8 mouse cellular contexts compared by ENCODE assay signal in the genomic region with DNA sequence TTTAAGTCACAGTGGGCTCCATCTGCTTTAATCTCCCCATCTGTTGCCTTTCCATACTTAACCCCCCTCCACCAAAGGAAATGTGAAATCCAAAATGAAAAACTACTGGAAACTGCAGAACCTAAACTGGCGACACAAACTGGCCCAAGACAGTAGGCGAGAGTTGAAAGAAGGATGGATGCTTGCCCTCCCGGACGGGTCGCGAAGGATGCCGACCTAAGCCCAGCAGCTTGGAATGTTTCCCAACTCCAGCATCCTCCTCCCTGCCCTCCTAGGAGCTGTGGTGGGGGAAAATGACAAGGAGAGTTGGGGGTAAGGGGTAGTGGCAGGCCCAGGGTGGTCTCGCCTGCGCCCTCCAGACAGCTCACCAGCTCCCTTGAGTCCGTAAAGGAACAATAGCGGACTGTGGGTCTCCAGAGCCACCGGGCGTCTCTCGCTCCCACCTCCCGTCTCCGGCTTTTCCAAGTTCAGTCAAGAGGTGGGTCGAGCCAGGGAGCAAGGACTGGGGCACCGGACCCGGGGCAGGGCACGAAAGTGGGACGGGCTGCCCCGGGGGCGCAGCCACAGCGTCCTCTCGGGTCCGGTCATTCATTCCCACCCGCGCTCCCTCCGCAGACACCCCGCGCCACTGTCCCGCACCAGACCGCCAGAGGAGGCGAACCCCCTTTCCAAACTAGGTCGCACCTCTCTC. TPM values are rescaled to one million over a fixed set of nuclear protein-coding genes. Genes with fewer than 3 reads are reported as not detected.
DNase-seq lines count a peak whose midpoint lies in the region; ATAC-seq and TF ChIP-seq lines count a peak whose summit lies in the region.

No protein-coding gene starts in this region.

- H3K27ac ChIP-seq in forebrain, embryonic 13.5 days, result peak overlapping the region; percentile 59
- H3K27ac ChIP-seq in intestine, embryonic 15.5 days, result peak overlapping the region; percentile 67
- peak overlapping the region; percentile 93 for H3K27ac ChIP-seq in lung, postnatal 0 days (ENCODE audit: low read length)
- peak overlapping the region; percentile 83 for H3K27ac ChIP-seq in stomach, embryonic 15.5 days

- H3K9me3 ChIP-seq in forebrain, embryonic 13.5 days (replicated peaks), result no peaks in the 10 kb centered on the region; the same call in 1 of the 2 replicates
- H3K9me3 ChIP-seq in intestine, embryonic 15.5 days, result no peaks in the 10 kb centered on the region
- no peaks in the 10 kb centered on the region for H3K9me3 ChIP-seq in lung, postnatal 0 days (ENCODE audit: low read length)
- H3K9me3 ChIP-seq in stomach, embryonic 15.5 days, result no peaks in the 10 kb centered on the region; the same call in 1 of the 2 replicates

- peaks cover 8% of the 10 kb centered on the region; the same call in 1 of the 2 replicates for H3K27me3 ChIP-seq in forebrain, embryonic 13.5 days
- no peaks in the 10 kb centered on the region for H3K27me3 ChIP-seq in intestine, embryonic 15.5 days (replicated peaks)
- no peaks in the 10 kb centered on the region for H3K27me3 ChIP-seq in lung, postnatal 0 days (replicated peaks; ENCODE audit: insufficient read depth, low read length)
- H3K27me3 ChIP-seq in stomach, embryonic 15.5 days (replicated peaks), result no peaks in the 10 kb centered on the region

- TF ChIP-seq CTCF in lung, postnatal 0 days (IDR thresholded peaks at IDR 0.05), result peak; percentile 3; the same call in 1 of the 2 replicates

- peak overlapping the region; percentile 73 for H3K4me3 ChIP-seq in forebrain, embryonic 13.5 days
- H3K4me3 ChIP-seq in intestine, embryonic 15.5 days (replicated peaks), result peak overlapping the region; percentile 71
- H3K4me3 ChIP-seq in lung, postnatal 0 days (ENCODE audit: low read depth, low read length), result peak overlapping the region; percentile 81
- peak overlapping the region; percentile 83 for H3K4me3 ChIP-seq in stomach, embryonic 15.5 days (replicated peaks)

- 1% methylated on average over 35 of the region's 35 CpGs for WGBS in forebrain, embryonic 13.5 days
- WGBS in intestine, embryonic 15.5 days, result under 1% methylated on average over 35 of the region's 35 CpGs
- WGBS in lung, postnatal 0 days, result 1% methylated on average over 30 of the region's 35 CpGs
- under 1% methylated on average over 28 of the region's 35 CpGs for WGBS in stomach, embryonic 15.5 days

- ATAC-seq in forebrain, embryonic 13.5 days, result peak; percentile 62
- ATAC-seq in intestine, embryonic 15.5 days, result peak; percentile 39
- ATAC-seq in lung, postnatal 0 days, result peak; percentile 2
- peak; percentile 11 for ATAC-seq in stomach, embryonic 15.5 days (ENCODE audit: insufficient read depth, low FRiP score, low read depth)

- H3K4me2 ChIP-seq in forebrain, embryonic 13.5 days, result peak overlapping the region; percentile 67
- H3K4me2 ChIP-seq in intestine, embryonic 15.5 days (replicated peaks), result peak overlapping the region; percentile 95
- H3K4me2 ChIP-seq in lung, postnatal 0 days (replicated peaks; ENCODE audit: low read depth, low read length), result peak overlapping the region; percentile 74
- peak overlapping the region; percentile 82 for H3K4me2 ChIP-seq in stomach, embryonic 15.5 days

- TF ChIP-seq EP300 in lung, postnatal 0 days (IDR thresholded peaks at IDR 0.05), result no peak

- peaks cover 36% of the 10 kb centered on the region for H3K4me1 ChIP-seq in forebrain, embryonic 13.5 days
- H3K4me1 ChIP-seq in intestine, embryonic 15.5 days (replicated peaks), result peaks cover 8% of the 10 kb centered on the region; the same call in 1 of the 2 replicates
- H3K4me1 ChIP-seq in lung, postnatal 0 days (ENCODE audit: insufficient read depth, low read depth, low read length), result peaks cover 7% of the 10 kb centered on the region; the same call in 1 of the 2 replicates
- 0 out of 2 replicates have a peak, but pooled peaks cover 11% of the 10 kb centered on the region for H3K4me1 ChIP-seq in stomach, embryonic 15.5 days

- peak; percentile 92 for DNase-seq in heart, adult 11 months
- no peak for DNase-seq in heart, adult 8-10 months (ENCODE audit: low spot score)
- peak; percentile 34 for DNase-seq in adrenal gland, postnatal 10 days
- no peak for DNase-seq in lung, postnatal 0 days (ENCODE audit: low spot score)
- DNase-seq in MN1 (ENCODE audit: low spot score), result no peak

- peaks cover 3% of the 10 kb centered on the region; the same call in 1 of the 2 replicates for H3K36me3 ChIP-seq in forebrain, embryonic 13.5 days (ENCODE audit: poor library complexity, severe bottlenecking)
- no peaks in the 10 kb centered on the region for H3K36me3 ChIP-seq in intestine, embryonic 15.5 days
- no peaks in the 10 kb centered on the region for H3K36me3 ChIP-seq in lung, postnatal 0 days (ENCODE audit: insufficient read depth, low read length)
- H3K36me3 ChIP-seq in stomach, embryonic 15.5 days, result no peaks in the 10 kb centered on the region

- H3K9ac ChIP-seq in forebrain, embryonic 13.5 days, result peak overlapping the region; percentile 90
- H3K9ac ChIP-seq in intestine, embryonic 15.5 days, result peak overlapping the region; percentile 73
- H3K9ac ChIP-seq in lung, postnatal 0 days (replicated peaks; ENCODE audit: low read depth), result peak overlapping the region; percentile 93
- peak overlapping the region; percentile 80 for H3K9ac ChIP-seq in stomach, embryonic 15.5 days

RNA-seq across cellular contexts. Expression of gene Rai14, which starts 0.7 kb away (rescaled TPM):
- total RNA-seq in heart, adult 8-10 months (2022), result 1 to 10 TPM; 3.3 to 4.1 (median 3.6) TPM
- total RNA-seq in adrenal gland, postnatal 10 days (2021), result 10 to 100 TPM; 18.7 to 21.0 TPM
- polyA plus RNA-seq in forebrain, embryonic 13.5 days (2015; fragmentation: Nextera tagmentation; extraction: Ambion mirVana), result 37.9 and 43.7 TPM in 2 replicates
- polyA plus RNA-seq in intestine, embryonic 15.5 days (2015; fragmentation: Nextera tagmentation; extraction: Ambion mirVana), result 16.8 and 17.4 TPM in 2 replicates
- 56.0 and 63.0 TPM in 2 replicates for polyA plus RNA-seq in lung, postnatal 0 days (2015; fragmentation: Nextera tagmentation; extraction: Ambion mirVana)
- polyA plus RNA-seq in stomach, embryonic 15.5 days (2015; fragmentation: Nextera tagmentation; extraction: Ambion mirVana), result 17.8 and 19.6 TPM in 2 replicates

Comparison
In these comparisons a context has a peak if more than half of its experiments do, and no peak if none do; other contexts are left out.
1. DNase-seq: peak in heart, adult 11 months (single experiment) and adrenal gland, postnatal 10 days (single experiment); none in heart, adult 8-10 months (single experiment), lung, postnatal 0 days (single experiment) and MN1 (single experiment).
2. ATAC-seq: peak in every context shown above with its lines; median percentile 62 in forebrain, embryonic 13.5 days; 39 in intestine, embryonic 15.5 days; 11 in stomach, embryonic 15.5 days; 2 in lung, postnatal 0 days.
3. Peak in every context shown above with its lines, with median percentiles within 50 percentile points of each other: H3K27ac ChIP-seq, H3K4me2 ChIP-seq, H3K4me3 ChIP-seq and H3K9ac ChIP-seq.